11 mouse cellular contexts compared by ENCODE assay signal in genomic region chr4:106938506-106939222, GRCm38 (mm10). TPM values are rescaled to one million over a fixed set of nuclear protein-coding genes. Genes with fewer than 3 reads are reported as not detected.
A peak's percentile ranks its signal among the peaks of the same experiment; 100 is the strongest.
DNase-seq lines count a peak whose midpoint lies in the region; ATAC-seq and TF ChIP-seq lines count a peak whose summit lies in the region.
"Had no signal": no experiment of that assay in that cellular context is flagged by ENCODE, and none has a peak within 500 bp of the region (broad histone marks: within the 10 kb centered on the region; RNA-seq: fewer than 3 reads in every experiment).

No protein-coding gene starts in this region.

- H3K4me2 ChIP-seq in heart, embryonic 12.5 days, result no peak overlapping the region
- no peak overlapping the region; the same call in 1 of the 2 replicates for H3K4me2 ChIP-seq in hindbrain, embryonic 11.5 days (replicated peaks; ENCODE audit: low read depth, low read length)

- peaks cover 96% of the 10 kb centered on the region for H3K4me1 ChIP-seq in heart, embryonic 12.5 days (replicated peaks)
- peaks cover 20% of the 10 kb centered on the region for H3K4me1 ChIP-seq in ES-Bruce4 (ENCODE audit: control insufficient read depth, insufficient read depth, low read length)
- H3K4me1 ChIP-seq in hindbrain, embryonic 11.5 days (replicated peaks; ENCODE audit: control insufficient read depth, insufficient read depth, low read length), result peaks cover 69% of the 10 kb centered on the region
- peaks cover 100% of the 10 kb centered on the region for H3K4me1 ChIP-seq in midbrain, embryonic 10.5 days

- H3K9me3 ChIP-seq in heart, embryonic 12.5 days (replicated peaks), result no peaks in the 10 kb centered on the region
- H3K9me3 ChIP-seq in ES-Bruce4 (replicated peaks; ENCODE audit: control insufficient read depth, insufficient read depth, low read length, poor library complexity, severe bottlenecking), result no peaks in the 10 kb centered on the region
- no peaks in the 10 kb centered on the region for H3K9me3 ChIP-seq in hindbrain, embryonic 11.5 days (ENCODE audit: control insufficient read depth, low read length)
- no peaks in the 10 kb centered on the region for H3K9me3 ChIP-seq in midbrain, embryonic 10.5 days (replicated peaks)

- WGBS in heart, embryonic 12.5 days, result 61% methylated on average over 8 of the region's 8 CpGs
- WGBS in hindbrain, embryonic 11.5 days, result 50% methylated on average over 8 of the region's 8 CpGs
- WGBS in midbrain, embryonic 10.5 days, result 62% methylated on average over 8 of the region's 8 CpGs

- no peak for DNase-seq in heart, adult 11 months
- no peak for DNase-seq in hindbrain, embryonic 11.5 days (ENCODE audit: low spot score)
- DNase-seq in midbrain, embryonic 10.5 days (ENCODE audit: low spot score), result no peak
- DNase-seq in thymus, postnatal 4 days, result no peak
- no peak for DNase-seq in urinary bladder, postnatal 4 days (ENCODE audit: low spot score in 2 of 2)
- DNase-seq in adrenal gland, postnatal 14 days, result no peak
- DNase-seq: gastrocnemius, postnatal 36 days had no signal

- peaks cover 12% of the 10 kb centered on the region for H3K36me3 ChIP-seq in heart, embryonic 12.5 days
- H3K36me3 ChIP-seq in ES-Bruce4 (ENCODE audit: control insufficient read depth, insufficient read depth, low read length, poor library complexity, severe bottlenecking), result no peaks in the 10 kb centered on the region
- H3K36me3 ChIP-seq in hindbrain, embryonic 11.5 days (ENCODE audit: control insufficient read depth, insufficient read depth, low read length), result no peaks in the 10 kb centered on the region
- peaks cover 70% of the 10 kb centered on the region for H3K36me3 ChIP-seq in midbrain, embryonic 10.5 days

- H3K27ac ChIP-seq in heart, embryonic 12.5 days (ENCODE audit: poor library complexity, severe bottlenecking), result 0 out of 2 replicates have a peak overlapping the region, but pooled peaks have one; percentile 58
- H3K27ac ChIP-seq in ES-Bruce4 (ENCODE audit: insufficient read depth, low read length), result 0 out of 2 replicates have a peak overlapping the region, but pooled peaks have one; percentile 2
- peak overlapping the region; percentile 79 for H3K27ac ChIP-seq in hindbrain, embryonic 11.5 days (ENCODE audit: low read depth, low read length)
- H3K27ac ChIP-seq in midbrain, embryonic 10.5 days (replicated peaks), result peak overlapping the region; percentile 97
- H3K27ac ChIP-seq: kidney, postnatal 0 days had no signal

- ATAC-seq in heart, embryonic 12.5 days (ENCODE audit: insufficient number of reproducible peaks, low FRiP score), result no peak
- ATAC-seq in hindbrain, embryonic 11.5 days (ENCODE audit: low FRiP score), result no peak
- ATAC-seq: lung, postnatal 0 days had no signal

- no peak overlapping the region for H3K4me3 ChIP-seq in heart, embryonic 12.5 days
- no peak overlapping the region for H3K4me3 ChIP-seq in ES-Bruce4 (ENCODE audit: low read depth, low read length)
- H3K4me3 ChIP-seq in hindbrain, embryonic 11.5 days (ENCODE audit: low read depth, low read length), result no peak overlapping the region
- H3K4me3 ChIP-seq in midbrain, embryonic 10.5 days, result peak overlapping the region; percentile 36; the same call in 1 of the 2 replicates

- TF ChIP-seq EP300 in ES-Bruce4 (IDR thresholded peaks at IDR 0.05; ENCODE audit: insufficient read depth, low read depth, low read length), result no peak

- peak overlapping the region; percentile 28; the same call in 1 of the 2 replicates for H3K9ac ChIP-seq in heart, embryonic 12.5 days
- no peak overlapping the region for H3K9ac ChIP-seq in ES-Bruce4 (ENCODE audit: low read depth, poor library complexity, severe bottlenecking)
- 0 out of 2 replicates have a peak overlapping the region, but pooled peaks have one; percentile 2 for H3K9ac ChIP-seq in hindbrain, embryonic 11.5 days (ENCODE audit: low read depth, low read length)

- no peak for TF ChIP-seq POLR2A in ES-Bruce4 (IDR thresholded peaks at IDR 0.05; ENCODE audit: insufficient read depth, low read length)

- TF ChIP-seq CTCF in ES-Bruce4 (IDR thresholded peaks at IDR 0.05; ENCODE audit: low read depth, low read length), result no peak

- H3K27me3 ChIP-seq in heart, embryonic 12.5 days (replicated peaks), result no peaks in the 10 kb centered on the region
- no peaks in the 10 kb centered on the region for H3K27me3 ChIP-seq in ES-Bruce4 (ENCODE audit: control insufficient read depth, insufficient read depth, low read length, poor library complexity, severe bottlenecking)
- no peaks in the 10 kb centered on the region for H3K27me3 ChIP-seq in hindbrain, embryonic 11.5 days (ENCODE audit: control insufficient read depth, insufficient read depth, low read length)
- H3K27me3 ChIP-seq in midbrain, embryonic 10.5 days (ENCODE audit: low read depth, poor library complexity, severe bottlenecking), result no peaks in the 10 kb centered on the region

RNA-seq across cellular contexts. Expression of gene Ssbp3, which starts 28.2 kb away (rescaled TPM):
- polyA plus RNA-seq in heart, embryonic 12.5 days (2016; fragmentation: Nextera tagmentation; extraction: Ambion mirVana), result 101 and 105 TPM in 2 replicates
- 245 and 248 TPM in 2 replicates for polyA plus RNA-seq in ES-Bruce4 (2011; ENCODE audit: insufficient read depth, insufficient read length, low read depth, missing spikeins)
- polyA plus RNA-seq in hindbrain, embryonic 11.5 days (2014; fragmentation: Nextera tagmentation; extraction: Ambion mirVana), result 141 and 159 TPM in 2 replicates
- polyA plus RNA-seq in midbrain, embryonic 10.5 days (2016; fragmentation: Nextera tagmentation; extraction: Ambion mirVana), result 119 and 136 TPM in 2 replicates
- total RNA-seq in adrenal gland, postnatal 14 days (2021), result 60.6 and 66.3 TPM in 2 replicates

Comparison
In these comparisons a context has a peak if more than half of its experiments do, and no peak if none do; other contexts are left out.
1. H3K27ac ChIP-seq: peak in every context shown above with its lines; median percentile 97 in midbrain, embryonic 10.5 days; 79 in hindbrain, embryonic 11.5 days; 58 in heart, embryonic 12.5 days; 2 in ES-Bruce4.